Mouse (Mus musculus): ENCODE data around the gene Gfi1b. TPM values are rescaled to one million over a fixed set of nuclear protein-coding genes. Genes with fewer than 3 reads are reported as not detected.

The Gfi1b gene
- total and polyA plus RNA-seq, 2 experiments = not detected

DNA sequence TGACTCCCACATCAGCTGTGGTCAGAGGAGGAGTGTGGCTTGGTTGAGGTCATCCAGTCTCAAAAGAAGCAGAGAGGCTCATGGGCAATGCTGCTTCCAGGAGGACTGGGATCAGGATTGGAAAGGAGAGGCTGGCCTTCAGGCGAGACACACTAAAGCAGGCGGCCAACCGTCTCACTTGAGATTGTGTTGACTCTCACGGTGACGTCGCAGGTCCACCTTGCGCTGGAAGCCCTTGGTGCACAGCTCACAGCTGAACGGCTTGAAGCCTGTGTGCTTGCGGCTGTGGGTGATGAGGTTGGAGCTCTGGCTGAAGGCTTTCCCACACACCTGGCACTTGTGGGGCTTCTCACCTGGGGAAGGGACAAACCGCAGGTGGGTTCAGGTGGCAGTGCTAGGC is 11.9 kb downstream of the Gfi1b start:
- Histone ChIP-seq H3K36me3 (ENCODE audit: control insufficient read depth, insufficient read depth, low read length) (no peaks in the 10 kb centered on the region), H3K27me3 (ENCODE audit: control insufficient read depth, insufficient read depth, low read length) (no peaks in the 10 kb centered on the region), H3K9ac (ENCODE audit: low read depth, low read length) (no peak overlapping the region), H3K4me3 (ENCODE audit: insufficient read depth, low read depth, low read length) (no peak overlapping the region), H3K4me1 (ENCODE audit: control insufficient read depth, insufficient read depth, low read length) (no peaks in the 10 kb centered on the region), H3K27ac (replicated peaks; ENCODE audit: insufficient read depth, low read depth, low read length) (no peak overlapping the region), H3K79me2 (ENCODE audit: control insufficient read depth, insufficient read depth, low read length) (no peaks in the 10 kb centered on the region)
- no peak for TF ChIP-seq CTCF (IDR thresholded peaks at IDR 0.05; ENCODE audit: low read depth, low read length)
- TF ChIP-seq POLR2A (IDR thresholded peaks at IDR 0.05; ENCODE audit: extremely low read depth, insufficient read depth, low read length) = no peak
- 89% methylated on average over 10 of the region's 10 CpGs for WGBS
- DNase-seq (ENCODE audit: extremely low read depth, low read depth, low spot score) = no peak

DNA sequence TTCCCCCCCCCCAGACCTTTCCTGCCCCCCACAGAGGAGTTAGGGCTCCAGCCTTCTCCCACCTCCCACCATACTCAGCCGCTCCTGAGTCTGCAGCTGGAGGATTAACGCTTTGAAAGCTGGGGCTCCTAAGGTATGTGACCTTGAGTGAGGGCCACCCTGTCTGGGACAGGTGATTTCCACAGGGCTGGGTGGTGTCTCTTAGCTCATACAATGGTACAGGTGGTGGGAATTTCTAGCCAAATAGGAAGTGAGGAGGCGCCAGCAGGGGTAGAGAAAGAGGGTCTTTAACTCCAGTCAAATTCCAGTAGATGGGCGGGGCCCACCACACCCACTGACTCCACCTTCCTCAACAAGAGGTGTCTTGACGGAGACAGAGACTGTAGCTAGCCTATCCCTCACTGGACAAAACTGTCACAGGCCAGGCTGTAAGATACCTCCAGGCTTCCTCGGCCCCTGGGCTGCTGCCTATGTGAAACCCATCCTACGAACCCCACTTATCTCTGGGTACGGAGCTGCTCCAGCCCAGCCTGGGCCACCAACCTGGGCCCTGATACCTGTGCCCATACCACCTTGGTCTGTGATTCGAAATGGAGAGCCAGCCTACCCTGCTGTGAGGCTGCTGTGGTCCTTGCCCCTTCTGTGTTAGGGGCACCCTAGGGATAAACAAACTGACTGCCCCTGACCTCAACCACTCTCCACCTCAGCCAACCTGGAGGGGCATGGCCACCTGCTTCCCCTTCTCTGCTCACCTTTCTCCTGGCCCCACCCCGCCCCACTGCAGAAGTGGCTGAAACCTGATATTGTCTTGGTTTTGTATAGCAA is 14.2 kb downstream of the Gfi1b start:
- no peak overlapping the region for H3K4me3 ChIP-seq (ENCODE audit: insufficient read depth, low read depth, low read length)
- H3K27me3 ChIP-seq (ENCODE audit: control insufficient read depth, insufficient read depth, low read length) = no peaks in the 10 kb centered on the region
- no peaks in the 10 kb centered on the region for H3K36me3 ChIP-seq (ENCODE audit: control insufficient read depth, insufficient read depth, low read length)
- WGBS = 67% methylated on average over 10 of the region's 10 CpGs
- H3K27ac ChIP-seq (replicated peaks; ENCODE audit: insufficient read depth, low read depth, low read length) = no peak overlapping the region
- DNase-seq (ENCODE audit: extremely low read depth, low read depth, low spot score) = no peak
- TF ChIP-seq POLR2A (IDR thresholded peaks at IDR 0.05; ENCODE audit: extremely low read depth, insufficient read depth, low read length) (no peak), CTCF (IDR thresholded peaks at IDR 0.05; ENCODE audit: low read depth, low read length) (no peak)
- H3K9ac ChIP-seq (ENCODE audit: low read depth, low read length) = no peak overlapping the region
- H3K4me1 ChIP-seq (ENCODE audit: control insufficient read depth, insufficient read depth, low read length) = no peaks in the 10 kb centered on the region
- no peaks in the 10 kb centered on the region for H3K79me2 ChIP-seq (ENCODE audit: control insufficient read depth, insufficient read depth, low read length)

DNA sequence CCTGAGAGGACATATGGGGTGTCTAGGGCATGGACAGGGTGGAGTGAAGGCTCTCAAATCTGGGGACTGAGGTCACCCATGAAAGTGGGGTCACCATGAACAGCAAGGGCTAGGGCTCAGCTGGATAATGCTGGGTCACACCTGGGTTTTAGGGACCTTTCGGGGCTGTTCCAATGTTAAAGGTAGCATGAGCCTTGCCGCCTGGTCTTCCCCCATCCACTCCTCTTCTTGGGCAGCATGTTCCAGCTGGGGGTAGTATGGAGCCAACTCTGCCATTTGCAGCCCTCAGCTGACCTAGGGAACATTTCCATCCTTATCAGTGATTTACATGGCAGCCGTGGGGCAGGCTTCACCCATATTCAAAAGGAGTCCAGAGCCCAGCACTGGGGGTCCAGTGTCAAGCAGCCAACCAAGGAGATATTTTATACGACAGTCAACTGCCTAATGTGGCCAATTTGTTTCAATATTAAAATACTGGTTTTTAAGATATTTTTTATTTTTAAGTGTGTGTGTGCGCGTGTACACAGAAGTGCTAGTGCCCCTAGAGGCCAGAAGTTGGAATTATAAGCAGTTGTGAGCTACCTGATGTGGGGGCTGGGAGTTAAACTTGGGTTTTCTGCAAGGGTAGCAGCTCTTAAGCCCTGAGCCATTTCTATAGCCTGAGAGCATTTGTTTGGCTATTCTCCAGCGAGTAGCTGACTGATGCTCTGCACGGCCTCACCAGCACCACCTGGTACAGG is 15.0 kb downstream of the Gfi1b start:
- Histone ChIP-seq H3K9ac (ENCODE audit: low read depth, low read length) (no peak overlapping the region), H3K4me3 (ENCODE audit: insufficient read depth, low read depth, low read length) (no peak overlapping the region), H3K79me2 (ENCODE audit: control insufficient read depth, insufficient read depth, low read length) (no peaks in the 10 kb centered on the region), H3K27ac (replicated peaks; ENCODE audit: insufficient read depth, low read depth, low read length) (no peak overlapping the region), H3K4me1 (ENCODE audit: control insufficient read depth, insufficient read depth, low read length) (no peaks in the 10 kb centered on the region), H3K36me3 (ENCODE audit: control insufficient read depth, insufficient read depth, low read length) (no peaks in the 10 kb centered on the region), H3K27me3 (ENCODE audit: control insufficient read depth, insufficient read depth, low read length) (no peaks in the 10 kb centered on the region)
- DNase-seq (ENCODE audit: extremely low read depth, low read depth, low spot score) = no peak
- TF ChIP-seq POLR2A (IDR thresholded peaks at IDR 0.05; ENCODE audit: extremely low read depth, insufficient read depth, low read length) (no peak), CTCF (IDR thresholded peaks at IDR 0.05; ENCODE audit: low read depth, low read length) (no peak)
- 71% methylated on average over 8 of the region's 8 CpGs for WGBS

DNA sequence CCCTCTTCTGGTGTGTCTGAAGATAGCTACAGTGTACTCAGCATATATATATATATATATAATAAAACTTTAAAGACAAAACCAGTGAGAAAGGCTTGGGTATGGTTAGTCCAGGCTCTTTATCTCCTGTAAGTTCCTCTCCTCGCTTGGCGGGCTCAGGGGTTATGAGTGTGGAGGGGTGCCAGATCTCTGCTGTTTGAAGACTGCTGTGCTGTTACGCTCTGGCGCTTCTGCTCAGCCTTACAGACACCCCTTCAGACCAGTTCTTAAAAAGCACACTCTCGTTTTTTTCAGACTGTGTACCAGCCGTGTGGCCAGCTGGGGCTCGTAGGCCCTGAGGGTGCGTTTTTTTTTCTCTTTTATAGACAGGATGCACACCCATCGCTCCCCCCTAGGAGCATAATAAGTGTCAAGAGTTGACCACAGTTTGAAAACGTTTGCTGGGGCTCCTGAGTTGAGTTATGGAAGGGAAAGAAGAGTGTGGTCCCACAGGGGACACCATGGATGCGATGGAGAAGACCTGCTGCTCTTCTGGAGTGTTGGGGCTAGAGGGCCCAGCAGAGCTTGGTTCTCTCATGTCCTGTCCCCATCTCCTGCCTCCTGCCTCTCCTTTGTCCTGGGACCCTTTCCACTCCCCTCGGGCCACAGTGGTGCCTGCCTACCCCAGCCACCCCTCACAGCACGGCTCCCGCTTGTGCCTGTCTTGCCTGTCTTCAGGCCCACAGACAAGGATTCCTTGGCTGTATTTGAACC is 15.8 kb downstream of the Gfi1b start:
- 76% methylated on average over 14 of the region's 14 CpGs for WGBS
- no peak overlapping the region for H3K4me3 ChIP-seq (ENCODE audit: insufficient read depth, low read depth, low read length)
- TF ChIP-seq CTCF (IDR thresholded peaks at IDR 0.05; ENCODE audit: low read depth, low read length) (no peak), POLR2A (IDR thresholded peaks at IDR 0.05; ENCODE audit: extremely low read depth, insufficient read depth, low read length) (no peak)

DNA sequence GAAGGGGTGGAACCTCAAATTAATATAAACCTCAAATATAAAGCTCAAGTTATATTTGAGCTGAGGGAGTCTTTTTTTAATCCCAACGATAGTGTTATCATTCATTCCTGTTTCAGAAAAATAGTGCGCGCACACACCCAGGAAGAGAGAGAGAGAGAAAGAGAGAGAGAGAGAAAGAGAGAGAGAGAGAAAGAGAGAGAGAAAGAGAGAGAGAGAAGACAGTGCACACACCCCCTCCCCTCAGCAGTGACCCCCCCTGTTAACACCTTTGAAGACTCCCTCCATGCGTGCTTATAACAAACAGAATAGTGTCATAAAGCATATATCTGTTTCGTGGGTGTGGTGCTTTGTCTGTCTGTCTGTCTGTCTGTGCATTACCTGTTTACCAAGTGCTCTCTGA is 18.2 kb downstream of the Gfi1b start:
- Histone ChIP-seq H3K27ac (replicated peaks; ENCODE audit: insufficient read depth, low read depth, low read length) (no peak overlapping the region), H3K9ac (ENCODE audit: low read depth, low read length) (no peak overlapping the region), H3K4me1 (ENCODE audit: control insufficient read depth, insufficient read depth, low read length) (no peaks in the 10 kb centered on the region), H3K4me3 (ENCODE audit: insufficient read depth, low read depth, low read length) (no peak overlapping the region), H3K27me3 (ENCODE audit: control insufficient read depth, insufficient read depth, low read length) (no peaks in the 10 kb centered on the region), H3K79me2 (ENCODE audit: control insufficient read depth, insufficient read depth, low read length) (no peaks in the 10 kb centered on the region), H3K36me3 (ENCODE audit: control insufficient read depth, insufficient read depth, low read length) (no peaks in the 10 kb centered on the region)
- 89% methylated on average over 5 of the region's 5 CpGs for WGBS
- no peak for TF ChIP-seq CTCF (IDR thresholded peaks at IDR 0.05; ENCODE audit: low read depth, low read length)
- no peak for TF ChIP-seq POLR2A (IDR thresholded peaks at IDR 0.05; ENCODE audit: extremely low read depth, insufficient read depth, low read length)
- no peak for DNase-seq (ENCODE audit: extremely low read depth, low read depth, low spot score)

More for the DNA sequence above, 15.8 kb downstream of the Gfi1b start:
- Histone ChIP-seq H3K9ac (ENCODE audit: low read depth, low read length) (no peak overlapping the region), H3K27ac (replicated peaks; ENCODE audit: insufficient read depth, low read depth, low read length) (no peak overlapping the region), H3K4me1 (ENCODE audit: control insufficient read depth, insufficient read depth, low read length) (no peaks in the 10 kb centered on the region), H3K79me2 (ENCODE audit: control insufficient read depth, insufficient read depth, low read length) (no peaks in the 10 kb centered on the region), H3K36me3 (ENCODE audit: control insufficient read depth, insufficient read depth, low read length) (no peaks in the 10 kb centered on the region), H3K27me3 (ENCODE audit: control insufficient read depth, insufficient read depth, low read length) (no peaks in the 10 kb centered on the region)
- DNase-seq (ENCODE audit: extremely low read depth, low read depth, low spot score) = no peak

Measured in liver, adult 2 months (tissue).